Mouse (Mus musculus) neural tube, postnatal 0 days (tissue): ENCODE results near the gene Trim16. TPM values are rescaled to one million over a fixed set of nuclear protein-coding genes. Genes with fewer than 3 reads are reported as not detected.

Experiments
- polyA plus RNA-seq: library from polyadenylated mRNA; unstranded; fragments of >200 nt; fragmentation: Nextera tagmentation; extraction: Ambion mirVana; gene quantifications from 2 replicates; pipeline ENCODE4 v1.2.1, GENCODE M21; 2015

Trim16 gene
- polyA plus RNA-seq, result 5.7 and 6.6 TPM in 2 replicates

GRCm38 (mm10) chr11:62820059-62820541, at the start of gene Trim16:
Trim16 (plus strand) TSS chr11:62820231.

DNA sequence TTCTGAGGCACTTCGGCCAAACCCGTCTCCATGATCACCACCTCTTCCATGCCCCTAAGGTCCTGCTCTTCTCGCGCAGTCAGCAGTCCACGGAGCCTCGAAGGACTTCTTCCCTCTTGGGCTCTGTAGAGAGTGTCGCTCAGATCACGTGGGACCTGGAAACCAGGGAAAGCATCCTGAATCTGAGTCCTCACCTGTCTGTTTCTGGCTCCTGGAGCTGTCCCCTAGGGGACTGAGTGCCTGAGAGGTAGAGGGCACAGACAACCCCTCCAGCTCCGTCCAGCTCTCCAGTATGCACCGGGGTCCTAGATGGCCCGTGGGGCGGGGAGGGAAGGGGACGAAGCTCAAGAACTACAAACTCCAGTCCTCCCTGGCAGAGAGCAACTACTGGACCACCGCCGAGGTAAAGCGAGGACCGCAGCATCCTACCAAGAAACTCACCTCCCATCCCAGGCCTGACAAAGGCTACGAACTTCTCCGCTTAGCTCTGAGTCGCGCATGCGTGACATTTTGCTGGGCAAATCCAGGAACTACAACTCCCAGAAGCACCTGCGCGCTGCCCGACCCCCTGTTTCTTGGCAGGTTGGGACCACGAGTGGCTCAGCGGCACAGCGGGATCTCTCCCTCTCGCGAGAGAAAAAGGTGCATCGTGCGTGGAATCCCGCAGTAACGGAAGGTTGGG, 31.0 kb upstream of the Trim16 start, which contains the start of gene Zfp286:
Gene Zfp286, minus strand, starts transcription at position 528 of the 682 bp plus-strand sequence.

DNA sequence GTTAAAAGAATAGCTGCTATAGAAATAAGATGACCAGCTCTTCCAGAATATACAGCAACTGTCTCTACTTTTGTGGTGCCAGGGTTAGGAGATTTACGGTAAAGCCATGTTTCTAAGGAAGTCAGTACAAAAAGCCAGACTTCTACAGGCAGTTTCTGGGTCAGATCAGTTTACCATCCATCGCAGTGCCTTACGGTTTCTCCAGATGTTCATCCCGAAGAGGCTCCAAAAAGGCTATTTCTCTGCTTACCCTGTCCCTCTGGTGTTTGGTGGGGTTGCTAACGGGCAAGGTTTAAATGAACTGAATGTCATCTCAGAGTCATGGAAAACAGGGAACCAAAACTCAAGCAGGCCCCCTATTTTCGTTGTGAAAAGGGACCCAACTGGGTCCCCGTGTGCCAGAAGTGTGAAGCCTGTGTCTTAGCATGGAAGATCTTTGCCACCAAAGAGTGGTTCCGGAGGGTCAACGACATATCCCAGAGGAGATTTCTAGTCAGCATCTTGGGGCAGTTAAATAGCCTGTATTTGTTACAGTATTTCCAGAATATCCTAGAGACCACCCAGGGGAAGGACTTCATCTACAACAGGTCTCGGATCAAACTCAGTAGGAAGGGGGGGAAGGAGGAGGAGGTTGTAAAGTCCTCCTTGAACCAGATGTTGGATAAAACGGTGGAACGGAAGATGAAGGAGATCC, 27.1 kb downstream of the Trim16 start, which contains the start of gene Fbxw10:
Gene Fbxw10, plus strand, starts transcription at position 109 of the 694 bp plus-strand sequence.

GRCm38 (mm10) chr11:62879220-62880048, 59.4 kb downstream of the Trim16 start, which contains the start of gene Tvp23b:
Tvp23b (plus strand) TSS chr11:62879455.

Other genes starting within 250 kb of the Trim16 start
- 25.9 and 32.1 TPM in 2 replicates for gene Trpv2, start 245.7 kb upstream of the Trim16 start, polyA plus RNA-seq
- gene Lrrc75a, start 171.7 kb upstream of the Trim16 start, polyA plus RNA-seq, result 7.6 and 7.9 TPM in 2 replicates
- gene Mmgt2, start 171.6 kb upstream of the Trim16 start, polyA plus RNA-seq, result 24.7 and 32.0 TPM in 2 replicates
- gene Zfp287, start 88.3 kb upstream of the Trim16 start, polyA plus RNA-seq, result 10.5 and 11.5 TPM in 2 replicates
- gene Gm10428, start 67.1 kb upstream of the Trim16 start, polyA plus RNA-seq, result not detected in 2 replicates
- gene Zfp286, start 30.8 kb upstream of the Trim16 start, polyA plus RNA-seq, result 14.0 and 18.6 TPM in 2 replicates
- 0.41 and 0.49 TPM in 2 replicates for gene Fbxw10, start 26.8 kb downstream of the Trim16 start, polyA plus RNA-seq
- gene Tvp23b, start 59.2 kb downstream of the Trim16 start, polyA plus RNA-seq, result 44.3 and 47.3 TPM in 2 replicates
- 0.37 TPM in 1 of 2 replicates, not detected in the other for gene Cdrt4, start 131.0 kb downstream of the Trim16 start, polyA plus RNA-seq
- gene Tekt3, start 241.4 kb downstream of the Trim16 start, polyA plus RNA-seq, result 0.09 TPM in 1 of 2 replicates, not detected in the other